Mouse (Mus musculus) gastrocnemius, postnatal 14 days (tissue): Measurements from ENCODE around the gene Cpne4. TPM values are rescaled to one million over a fixed set of nuclear protein-coding genes. Genes with fewer than 3 reads are reported as not detected.

ENCODE experiments used
- DNase-seq: peaks from one replicate; pipeline ENCODE4 v3.0.0; 2021; ENCODE audit warnings: mixed read lengths
- intact Hi-C: fragments of 180-260 bp; cut with DNase I; formaldehyde crosslinking; loops from one replicate; pipeline ENCODE4 v1.15.1; 2025; ENCODE audit warnings: low total_unique reads
- total RNA-seq, 2 experiments: library from RNA; stranded (reverse); gene quantifications; 2 replicates each; pipeline ENCODE4 v1.2.3; 2021

Cpne4 gene
- total RNA-seq, 2 experiments from 2014 or later = not detected

DNA sequence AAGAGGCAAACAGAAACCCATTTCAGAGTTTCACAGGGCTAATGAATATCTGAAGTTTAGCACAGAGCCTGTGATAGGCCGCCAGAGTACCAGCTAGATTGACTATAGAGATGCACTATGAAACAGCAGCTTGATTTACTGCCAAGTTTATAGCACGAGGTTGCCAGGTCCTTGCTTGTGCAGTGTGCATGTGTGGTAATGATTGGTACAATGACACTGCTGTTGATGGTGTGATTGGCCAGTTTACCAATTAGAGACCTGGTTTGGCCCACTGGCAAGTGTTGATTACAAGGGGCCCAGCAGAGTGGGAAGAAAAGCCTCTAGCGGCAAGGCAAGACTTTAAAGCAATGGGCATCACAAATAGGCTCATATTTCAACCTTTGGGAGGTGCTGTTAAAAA, 306.6 kb downstream of the Cpne4 start:
- DNase-seq = no peak
- intact Hi-C loops = no loop called here

DNA sequence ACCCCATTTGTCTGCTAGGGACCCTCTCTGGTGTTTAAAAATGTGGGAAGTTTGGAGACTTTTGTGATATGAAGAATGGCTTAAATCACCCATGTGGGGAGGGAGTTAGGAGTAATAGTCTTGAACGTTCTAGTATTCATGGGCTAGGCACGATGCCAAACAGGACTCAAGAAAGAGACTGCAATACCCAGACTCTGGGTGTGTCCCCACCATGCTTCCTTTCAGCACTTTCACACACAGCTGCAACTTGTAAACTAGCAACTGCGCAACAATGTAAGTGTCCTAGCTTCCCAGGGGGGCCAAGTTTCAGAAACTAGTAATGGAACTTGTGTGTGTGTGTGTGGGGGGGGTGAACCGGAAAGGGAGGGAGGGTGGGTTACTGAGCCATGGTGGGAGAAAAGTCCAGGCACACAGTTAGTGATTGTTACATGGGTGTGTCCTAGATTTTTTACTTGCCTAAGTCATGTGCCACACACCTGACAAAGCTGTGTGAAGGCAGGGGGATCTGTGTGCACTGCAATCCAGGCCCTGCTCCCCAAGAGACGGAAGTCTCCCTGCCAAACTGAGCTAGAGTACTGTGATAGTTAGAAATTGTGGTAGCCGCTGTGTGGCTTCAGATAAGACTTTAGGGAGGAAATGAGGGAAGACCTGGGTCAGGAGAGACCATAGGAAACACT, 307.3 kb downstream of the Cpne4 start:
- intact Hi-C loops = no loop called here

DNA sequence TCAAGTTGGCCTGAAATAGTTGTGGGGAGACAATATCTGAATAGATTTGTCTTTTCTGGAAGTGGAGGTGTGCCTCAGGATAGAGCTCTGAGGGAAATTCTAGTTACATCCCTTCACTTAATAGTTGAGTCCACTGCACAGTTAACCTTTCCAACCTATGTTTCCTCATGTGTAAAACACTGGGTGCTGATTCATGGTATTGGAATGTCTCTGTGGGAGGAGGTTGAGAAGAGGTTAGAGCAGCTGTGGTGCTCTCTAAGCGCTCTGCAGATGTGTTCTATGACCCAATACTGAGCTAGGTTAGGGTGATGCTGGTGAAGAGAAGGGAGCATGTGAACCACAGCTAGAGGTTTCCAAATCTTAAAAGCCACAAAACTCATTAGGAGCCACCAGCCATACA, 318.7 kb downstream of the Cpne4 start:
- intact Hi-C loops = no loop called here
- DNase-seq = no peak

More for the DNA sequence above, 307.3 kb downstream of the Cpne4 start:
- DNase-seq = no peak

DNA sequence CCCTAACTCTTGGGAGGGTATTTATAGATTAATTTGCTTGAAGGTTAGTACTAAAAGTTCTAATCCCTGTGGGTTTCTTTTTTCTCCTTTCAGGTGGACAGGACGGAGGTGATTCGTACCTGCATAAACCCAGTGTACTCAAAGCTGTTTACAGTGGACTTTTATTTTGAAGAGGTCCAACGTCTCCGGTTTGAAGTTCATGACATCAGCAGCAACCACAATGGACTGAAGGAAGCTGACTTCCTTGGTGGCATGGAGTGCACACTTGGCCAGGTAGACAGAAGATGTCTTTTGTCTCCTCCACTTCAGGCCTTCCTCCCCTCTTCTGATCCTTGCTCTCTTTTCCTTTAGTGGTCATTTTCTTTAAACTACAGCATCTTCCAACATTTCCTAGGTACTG, 325.5 kb downstream of the Cpne4 start:
- DNase-seq = no peak
- intact Hi-C loops = no loop called here

DNA sequence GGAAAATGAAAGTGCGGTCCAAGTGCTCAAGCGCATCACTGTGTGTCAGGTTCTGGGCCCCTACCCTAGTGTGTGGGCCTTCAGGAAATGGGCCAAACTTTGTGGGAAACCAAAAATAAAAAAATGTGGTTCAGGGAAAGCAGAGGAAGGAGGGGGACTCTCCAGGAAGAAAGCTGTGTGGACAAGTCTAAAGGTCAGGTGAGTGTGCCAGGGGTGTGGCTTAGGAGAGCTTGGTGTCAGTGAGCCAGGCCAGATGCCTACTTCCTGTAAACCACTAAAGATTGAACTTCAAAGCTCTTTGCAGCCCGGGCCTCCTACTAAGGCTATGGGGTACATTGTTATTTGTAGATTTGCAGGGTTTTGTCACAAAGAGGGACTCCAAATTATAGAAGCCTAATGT, 327.1 kb downstream of the Cpne4 start:
- DNase-seq = no peak
- intact Hi-C loops = no loop called here

DNA sequence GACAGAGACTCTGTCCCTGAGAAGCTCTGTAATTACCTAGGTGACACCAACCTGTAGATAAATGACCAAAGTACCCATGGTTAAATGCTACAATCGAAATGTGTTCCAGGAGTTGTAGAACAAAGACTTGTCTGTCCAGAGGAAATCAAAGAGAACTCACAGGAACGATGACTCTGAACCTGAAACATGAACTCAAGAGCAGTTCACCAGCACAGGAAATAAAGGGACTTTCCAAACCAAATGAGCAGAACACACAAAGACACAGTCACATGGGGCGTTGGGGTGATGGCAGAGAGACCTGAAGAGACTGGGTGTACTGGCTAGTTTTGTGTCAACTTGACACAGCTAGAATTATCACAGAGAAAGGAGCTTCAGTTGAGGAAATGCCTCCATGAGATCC, 329.9 kb downstream of the Cpne4 start:
- DNase-seq = no peak
- intact Hi-C loops = no loop called here

DNA sequence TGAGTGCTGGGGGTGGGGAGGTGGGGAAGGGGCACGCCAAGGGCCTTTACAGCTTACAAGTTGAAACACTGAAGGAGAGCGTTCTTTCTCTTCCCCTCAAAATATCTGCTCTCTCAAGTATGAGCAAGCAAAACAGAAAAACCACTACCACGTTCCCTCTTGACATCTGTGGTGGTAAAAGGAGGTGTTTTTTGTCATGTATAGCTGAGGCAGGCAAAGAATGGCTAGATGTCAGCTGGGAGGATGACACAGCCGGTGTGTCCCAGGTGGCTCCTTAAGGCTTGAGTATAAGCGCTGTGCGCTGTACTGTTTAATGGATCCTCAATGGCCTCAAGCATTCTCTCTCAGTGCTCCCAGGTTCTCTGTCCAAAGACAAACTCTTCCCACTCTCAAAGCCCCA, 331.5 kb downstream of the Cpne4 start:
- intact Hi-C loops = no loop called here
- DNase-seq = no peak

DNA sequence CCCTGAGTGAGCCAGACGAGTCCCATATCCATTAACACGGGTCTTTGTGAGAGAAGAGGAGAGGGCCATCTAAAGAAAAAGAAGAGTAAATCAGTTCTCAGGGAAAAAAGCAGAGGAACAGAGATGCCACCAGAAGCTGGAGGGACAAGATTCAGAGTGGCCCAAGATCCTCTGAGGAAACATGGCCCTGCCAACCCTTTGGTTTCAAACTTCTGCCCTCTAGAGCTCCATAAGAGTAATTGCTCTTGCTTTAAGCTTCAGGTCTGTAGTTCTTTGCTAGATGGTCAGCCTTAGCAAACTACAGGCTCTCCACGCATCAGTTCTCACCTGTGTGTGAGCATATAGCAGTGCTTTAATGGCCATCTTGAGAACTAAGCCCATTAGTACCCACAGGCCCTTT, 343.4 kb downstream of the Cpne4 start:
- no peak for DNase-seq
- intact Hi-C loops = no loop called here

DNA sequence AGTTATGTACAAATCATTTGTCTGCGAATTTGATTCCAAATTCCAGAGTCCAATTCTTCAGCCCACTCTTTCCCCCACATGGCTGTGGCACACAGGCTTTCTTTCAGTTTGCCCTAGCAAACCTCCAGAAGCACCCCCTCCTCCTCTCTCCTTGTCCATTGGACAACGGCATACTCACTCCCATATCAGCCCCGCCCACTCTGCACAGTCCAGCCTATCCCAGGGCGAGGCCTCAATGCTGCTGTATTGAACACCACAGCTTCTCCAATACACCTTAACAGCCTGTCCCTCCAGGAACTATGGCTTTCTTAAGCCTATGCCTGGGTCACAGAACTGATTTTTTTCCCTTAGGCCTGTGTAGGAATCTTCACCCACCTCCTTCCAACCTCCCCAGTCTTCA, 348.3 kb downstream of the Cpne4 start:
- intact Hi-C loops = no loop called here
- no peak for DNase-seq

DNA sequence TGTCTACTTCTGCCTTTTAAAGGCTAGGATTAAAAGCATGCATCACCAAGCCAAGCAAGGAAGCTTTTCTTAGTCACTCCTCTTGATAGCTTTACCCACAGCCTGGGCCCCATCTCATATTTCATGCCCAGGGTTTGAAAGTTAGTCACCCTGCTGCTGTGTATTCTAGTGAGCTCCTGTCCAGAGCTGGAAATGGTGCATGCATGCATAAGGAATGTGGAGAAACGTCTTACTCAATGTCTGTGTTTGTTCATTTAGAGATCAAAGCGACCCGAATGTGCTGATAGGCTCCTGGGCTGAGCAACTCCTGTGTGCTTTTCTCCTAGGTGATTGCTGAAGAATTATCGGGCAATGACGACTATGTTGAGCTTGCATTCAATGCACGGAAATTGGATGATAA, 354.0 kb downstream of the Cpne4 start:
- DNase-seq = no peak
- intact Hi-C loops = no loop called here

DNA sequence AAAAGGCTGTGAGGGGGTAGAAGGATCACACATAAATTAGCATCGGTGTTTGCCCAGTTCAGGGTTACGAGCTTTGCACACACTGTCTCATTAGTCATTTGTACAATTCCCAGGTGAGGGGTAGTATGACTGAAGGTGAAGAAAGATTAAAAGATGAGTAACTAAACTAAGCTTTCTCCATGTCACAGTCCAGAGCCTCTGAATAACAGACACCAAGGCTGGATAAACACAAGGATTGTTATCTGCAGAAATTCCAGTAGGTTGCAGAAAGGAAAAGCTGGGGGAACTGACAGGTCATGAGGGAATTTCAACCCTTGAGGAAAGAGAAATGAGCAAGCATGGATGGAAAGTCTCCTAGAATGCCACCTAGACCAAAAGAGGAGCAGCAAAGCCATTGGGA, 354.7 kb downstream of the Cpne4 start:
- no peak for DNase-seq
- intact Hi-C loops = no loop called here

DNA sequence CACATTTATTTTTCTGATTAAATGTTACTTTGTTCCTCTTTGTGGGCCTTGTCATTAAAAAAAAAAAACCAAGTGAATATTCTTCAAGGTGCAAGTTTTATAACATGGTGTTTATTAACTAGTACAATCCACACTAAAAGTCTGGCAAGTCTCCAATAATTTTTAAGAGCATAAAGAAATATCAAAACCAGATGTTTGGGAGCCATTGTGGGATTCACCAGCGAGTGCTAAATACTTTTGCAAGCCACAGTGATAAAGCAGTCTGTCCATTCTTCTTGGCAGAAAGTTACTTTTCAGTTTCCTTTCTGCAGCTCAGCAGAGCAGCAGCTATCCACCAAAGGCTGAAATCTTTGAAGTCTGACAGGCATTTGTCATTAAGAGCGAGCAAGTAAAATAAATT, 365.6 kb downstream of the Cpne4 start:
- no peak for DNase-seq
- intact Hi-C loops = no loop called here

DNA sequence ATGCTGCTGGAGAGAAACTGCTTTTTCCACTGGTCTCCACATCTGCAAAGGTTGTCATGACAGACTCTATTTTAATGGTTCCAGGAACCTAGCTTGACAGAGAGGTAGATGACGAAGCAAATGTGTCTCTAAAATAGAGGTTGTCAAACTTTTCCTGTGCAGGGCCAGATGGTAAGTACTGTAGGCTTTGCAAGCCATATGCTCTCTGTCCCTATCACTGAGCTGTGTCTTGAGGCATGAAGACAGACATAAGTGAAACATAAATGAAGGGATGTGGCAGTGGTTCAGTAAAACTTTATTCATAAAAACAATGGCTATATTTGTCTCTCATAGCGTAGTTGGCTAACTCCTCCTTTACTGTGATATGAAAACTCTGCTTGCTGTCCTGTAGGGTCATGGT, 366.2 kb downstream of the Cpne4 start:
- intact Hi-C loops = no loop called here
- no peak for DNase-seq

DNA sequence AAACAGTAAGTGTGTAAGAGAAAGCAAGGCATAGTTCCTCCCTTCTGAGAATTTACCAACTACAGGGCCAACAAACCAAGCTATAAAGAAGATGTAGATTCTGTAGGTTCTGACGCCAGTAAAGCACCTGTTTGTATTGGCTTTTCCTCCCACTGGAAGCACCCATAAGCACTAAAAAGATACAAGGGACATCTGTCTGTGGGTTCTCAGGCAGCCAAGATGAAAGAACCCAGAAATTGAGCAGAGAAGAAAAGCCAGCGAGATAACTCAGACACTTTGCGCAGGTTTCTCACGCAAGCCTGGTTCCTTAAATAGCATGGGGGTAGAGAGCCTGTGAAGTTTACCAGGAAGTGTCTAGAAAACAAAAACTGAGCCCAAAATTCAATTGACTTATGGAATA, 374.1 kb downstream of the Cpne4 start:
- DNase-seq = no peak
- intact Hi-C loops = no loop called here

DNA sequence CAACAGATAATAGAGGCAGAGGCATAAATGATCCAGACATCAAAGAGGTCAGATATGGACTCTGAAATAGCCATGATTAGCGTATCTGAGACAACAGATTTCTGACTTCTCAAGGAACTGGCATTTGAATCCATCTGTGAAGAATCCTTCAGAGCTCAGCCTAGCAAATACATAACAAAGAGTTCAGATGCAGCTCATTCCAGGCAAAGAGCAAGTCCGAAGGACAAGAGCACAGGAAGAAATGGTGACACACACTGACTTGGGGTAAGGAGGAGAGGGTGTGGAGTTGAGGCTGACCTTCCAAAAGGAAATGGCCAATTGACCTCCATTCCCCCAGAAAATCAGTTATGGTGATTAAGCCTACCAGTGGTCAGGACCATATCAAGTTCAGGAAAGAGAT, 375.0 kb downstream of the Cpne4 start:
- DNase-seq = no peak
- intact Hi-C loops = no loop called here

DNA sequence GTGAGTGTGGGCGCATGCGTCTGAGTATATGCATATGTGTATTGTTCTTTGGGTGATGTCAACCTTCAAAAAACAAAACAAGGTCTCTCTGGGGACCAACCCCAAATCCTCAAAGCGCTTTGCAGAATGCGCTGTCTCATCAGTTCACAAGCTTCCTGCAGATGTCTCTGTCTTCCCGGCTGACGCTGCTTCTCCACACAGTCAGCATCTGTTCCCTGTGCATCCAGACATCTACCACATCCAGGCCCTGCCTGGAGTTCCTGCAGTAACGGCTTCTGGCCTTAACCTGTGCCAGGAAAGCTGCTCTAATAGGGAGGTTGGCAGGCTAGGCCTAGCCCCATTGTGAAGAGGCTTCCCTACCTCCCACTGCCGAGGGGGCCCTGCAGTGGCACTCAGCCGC, 381.7 kb downstream of the Cpne4 start:
- intact Hi-C loops = no loop called here
- no peak for DNase-seq

DNA sequence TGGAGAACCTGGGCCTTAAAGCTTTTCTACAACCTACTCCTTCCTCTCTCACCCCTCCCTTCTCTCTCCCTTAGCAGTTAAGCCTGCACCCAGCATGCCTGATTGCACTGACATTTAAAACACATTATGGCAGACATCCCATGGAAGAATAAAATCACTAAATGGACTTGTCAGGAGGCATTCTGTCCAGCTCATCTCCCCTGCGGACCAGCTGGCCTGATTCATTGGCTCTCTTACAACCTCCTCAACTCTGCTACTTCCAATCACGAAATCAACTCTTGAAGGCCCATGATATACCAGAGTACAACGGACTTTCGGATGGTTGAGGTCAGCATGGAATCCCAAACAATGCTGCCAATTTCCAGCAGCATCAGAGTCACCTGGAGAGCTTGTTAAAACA, 393.3 kb downstream of the Cpne4 start:
- intact Hi-C loops = no loop called here
- no peak for DNase-seq

DNA sequence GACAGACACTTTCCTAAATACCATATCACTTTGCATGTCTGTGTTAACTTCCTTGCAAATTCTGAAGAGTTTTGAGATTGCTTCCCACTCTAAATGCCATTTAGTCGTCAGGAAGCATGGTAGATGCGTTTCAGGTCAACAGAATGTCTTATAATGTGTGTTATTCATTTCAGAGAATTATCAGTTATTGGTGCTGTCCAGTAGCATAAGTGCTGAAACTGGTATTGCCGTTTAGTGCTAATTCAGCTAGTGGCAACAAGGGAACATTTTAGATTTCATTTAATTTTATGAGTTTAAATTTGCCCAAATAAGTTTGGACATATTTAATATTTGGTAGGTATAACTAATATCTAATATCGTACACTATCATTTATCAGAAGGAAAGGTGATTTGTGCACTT, 403.5 kb downstream of the Cpne4 start:
- intact Hi-C loops = no loop called here
- no peak for DNase-seq

DNA sequence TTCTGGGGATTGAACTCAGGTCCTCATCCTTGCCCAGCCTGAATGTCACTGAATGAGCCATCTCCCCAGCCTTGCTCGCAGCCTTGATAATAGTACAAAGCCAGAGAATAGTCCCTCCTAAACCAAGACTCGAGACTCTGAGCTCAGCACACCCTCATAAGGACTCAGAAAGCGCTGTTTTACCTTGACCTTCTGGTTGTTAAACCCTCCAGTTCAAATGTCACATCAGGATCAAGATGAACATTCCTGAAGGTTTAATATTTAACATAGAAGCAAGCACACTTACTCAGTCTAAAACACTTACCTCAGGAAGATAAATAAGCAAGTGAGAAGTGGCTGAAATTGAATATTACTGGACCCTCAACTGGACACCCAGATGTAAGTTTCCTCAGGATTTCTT, 405.1 kb downstream of the Cpne4 start:
- intact Hi-C loops = no loop called here
- DNase-seq = no peak

DNA sequence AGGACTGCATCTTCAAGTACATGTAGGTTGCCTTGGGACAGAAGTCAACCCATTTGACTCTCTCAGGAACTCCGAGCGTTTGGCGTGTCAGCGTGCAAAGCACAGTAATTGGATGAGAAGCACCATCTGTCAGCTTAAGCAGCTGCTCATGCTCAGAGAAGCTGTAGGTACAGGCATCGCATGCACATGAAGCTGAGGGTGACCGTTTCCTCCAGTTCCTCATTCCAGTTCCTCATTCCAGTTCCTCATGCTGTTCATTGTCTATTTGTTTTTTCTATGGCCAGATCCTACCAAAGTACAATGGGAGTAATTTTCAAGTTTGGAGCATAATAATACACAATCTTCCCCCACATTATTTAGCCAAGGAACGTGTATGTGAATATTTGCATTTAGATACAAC, 425.7 kb downstream of the Cpne4 start:
- DNase-seq = no peak
- intact Hi-C loops = no loop called here

DNA sequence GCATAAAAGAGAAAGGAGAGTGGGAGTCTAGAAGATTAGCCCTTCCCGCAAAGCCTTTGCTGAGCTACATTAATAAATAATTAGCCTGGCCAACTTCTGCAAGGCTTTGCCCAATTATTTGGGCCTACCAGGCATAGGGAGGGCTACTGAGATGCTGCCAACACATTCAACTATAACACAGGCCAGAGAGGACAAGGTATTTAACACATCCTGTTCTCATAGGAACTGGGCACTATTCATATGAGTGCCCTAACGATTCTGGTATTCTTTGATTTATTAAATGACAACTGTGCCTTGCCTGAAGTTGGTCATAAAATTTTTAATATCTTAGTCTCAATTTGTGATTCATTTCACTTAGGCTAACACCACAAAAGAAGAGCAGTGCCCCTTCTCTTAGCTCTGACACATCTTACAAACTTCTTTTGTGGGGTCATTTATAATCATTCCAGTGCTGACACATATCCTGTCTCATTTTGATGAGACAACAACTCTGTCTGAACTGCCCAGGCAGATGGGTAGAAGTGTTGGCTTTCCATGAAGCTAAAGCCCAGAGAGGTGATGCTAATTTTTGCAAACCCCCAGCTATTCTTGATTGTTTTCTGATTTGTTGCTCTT, 435.0 kb downstream of the Cpne4 start:
- DNase-seq = no peak
- intact Hi-C loops = no loop called here

DNA sequence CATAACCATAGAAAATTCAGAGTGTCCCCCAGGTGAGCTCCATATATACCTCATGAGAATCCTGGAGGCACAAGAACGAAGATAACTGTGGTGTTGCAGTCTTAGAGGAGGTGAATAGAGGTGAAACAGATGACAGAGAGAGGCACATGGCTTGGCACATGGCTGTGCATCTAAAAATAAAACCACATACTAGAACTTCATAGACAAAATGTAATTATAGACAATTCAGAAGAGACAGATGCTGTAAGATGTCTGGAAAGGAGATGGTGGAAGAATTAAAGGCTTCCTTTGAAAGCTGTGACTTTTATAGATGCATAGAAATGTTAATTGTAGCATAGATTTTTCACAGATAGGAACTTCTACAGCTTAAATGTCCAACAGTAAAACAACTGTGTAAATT, 451.1 kb downstream of the Cpne4 start:
- intact Hi-C loops = no loop called here
- no peak for DNase-seq
